Mouse (Mus musculus) thymus, adult 2 months (tissue): Measurements from ENCODE around the gene Shkbp1.

Source experiments
- CTCF ChIP-seq: fragments of 200-500 bp; IDR thresholded peaks from 2 replicates; pipeline ENCODE4 v1.5.1; 2012; ENCODE audit warnings: mild to moderate bottlenecking, control low read depth, low read length, moderate library complexity, borderline replicate concordance; ENCODE audit not compliant: control insufficient read depth, poor library complexity, insufficient read depth; ENCODE audit errors: extremely low read depth
- POLR2A ChIP-seq: fragments of 200-500 bp; IDR thresholded peaks from 2 replicates; pipeline ENCODE4 v1.6.1; 2012; ENCODE audit warnings: mild to moderate bottlenecking, low read length, control low read depth, moderate library complexity; ENCODE audit not compliant: control insufficient read depth, poor library complexity, insufficient read depth; ENCODE audit errors: extremely low read depth

GRCm38 (mm10) chr7:27339114-27339513 is 16.7 kb downstream of the Shkbp1 start:
- TF ChIP-seq CTCF (no peak), POLR2A (no peak)
